Comparison of ENCODE assay signal across 16 mouse cellular contexts in the genomic region with DNA sequence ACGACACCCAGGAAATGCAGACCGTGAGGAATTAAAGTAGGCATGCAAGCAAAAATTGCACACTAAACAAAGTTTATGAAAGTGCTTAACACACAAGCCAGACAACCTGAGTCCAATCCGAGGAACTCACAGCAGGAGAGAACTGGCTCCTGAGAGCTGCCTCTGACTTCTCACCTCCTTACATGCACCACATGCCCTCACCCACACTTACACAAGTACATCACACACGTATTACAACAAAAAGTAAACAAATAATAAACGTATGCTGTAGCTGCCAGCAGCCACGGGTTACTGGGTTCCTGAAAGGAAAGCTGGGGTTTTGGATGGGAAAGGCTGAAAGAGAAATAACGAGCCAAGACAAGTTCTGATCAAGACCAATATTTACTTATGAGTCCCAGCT.
"Had no signal": no experiment of that assay in that cellular context is flagged by ENCODE, and none has a peak within 500 bp of the region (broad histone marks: within the 10 kb centered on the region; RNA-seq: fewer than 3 reads in every experiment).

No protein-coding gene starts in this region.

- H3K9me3 ChIP-seq: midbrain, embryonic 12.5 days had no signal

- H3K27me3 ChIP-seq: limb, embryonic 12.5 days; midbrain, embryonic 12.5 days; neural tube, embryonic 13.5 days had no signal

- H3K4me2 ChIP-seq: limb, embryonic 12.5 days; liver, embryonic 11.5 days; midbrain, embryonic 12.5 days; neural tube, embryonic 13.5 days had no signal

- H3K36me3 ChIP-seq: limb, embryonic 12.5 days; midbrain, embryonic 12.5 days; neural tube, embryonic 13.5 days had no signal

- ATAC-seq: midbrain, embryonic 16.5 days had no signal

- H3K9ac ChIP-seq: limb, embryonic 12.5 days; midbrain, embryonic 12.5 days; neural tube, embryonic 13.5 days had no signal

- H3K27ac ChIP-seq: layer of hippocampus, adult 2 months; limb, embryonic 12.5 days; macrophage; midbrain, embryonic 12.5 days; neural tube, embryonic 13.5 days had no signal

- H3K4me3 ChIP-seq: layer of hippocampus, adult 2 months; limb, embryonic 12.5 days; megakaryocyte, embryonic 14.5 days; midbrain, embryonic 12.5 days; neural tube, embryonic 13.5 days had no signal

- H3K4me1 ChIP-seq: limb, embryonic 12.5 days; midbrain, embryonic 12.5 days; neural tube, embryonic 13.5 days had no signal

- DNase-seq: kidney, adult 18-20 months; kidney, postnatal 10 days; kidney, postnatal 4 days; retina, postnatal 1 day; right cerebral cortex, postnatal 4 days; spleen, adult 18-20 months; thymus, adult 2 months; thymus, postnatal 36 days had no signal
